In the genomic region with DNA sequence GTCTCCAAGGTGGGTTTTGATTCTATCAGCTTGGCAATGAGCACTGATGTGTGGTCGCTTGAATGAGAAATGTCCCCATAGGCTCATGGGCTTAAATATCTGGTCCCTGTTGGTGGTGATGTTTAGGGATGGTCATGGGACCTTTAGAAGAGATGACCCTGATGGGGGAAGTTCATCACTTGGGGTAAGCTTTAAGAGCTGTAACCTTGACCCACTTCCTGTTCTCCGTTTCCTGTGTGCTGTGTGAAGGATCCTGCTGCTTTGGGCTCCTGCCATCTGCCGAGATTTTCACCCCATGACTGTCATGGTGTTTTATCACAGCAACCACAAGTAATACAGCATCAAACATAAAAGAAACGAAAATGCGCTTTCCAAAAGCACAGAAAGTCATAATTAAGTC, we compare ENCODE assay signal across 15 mouse cellular contexts.
"Had no signal": no experiment of that assay in that cellular context is flagged by ENCODE, and none has a peak within 500 bp of the region (broad histone marks: within the 10 kb centered on the region; RNA-seq: fewer than 3 reads in every experiment).

No protein-coding gene starts in this region.

- H3K36me3 ChIP-seq: limb, embryonic 13.5 days; liver, embryonic 12.5 days; midbrain, embryonic 12.5 days; neural tube, embryonic 15.5 days had no signal

- H3K4me3 ChIP-seq: limb, embryonic 13.5 days; liver, embryonic 12.5 days; midbrain, embryonic 12.5 days; neural tube, embryonic 15.5 days had no signal

- H3K9me3 ChIP-seq: limb, embryonic 13.5 days; liver, embryonic 12.5 days; midbrain, embryonic 12.5 days; neural tube, embryonic 15.5 days had no signal

- H3K4me1 ChIP-seq: liver, embryonic 12.5 days; midbrain, embryonic 12.5 days; neural tube, embryonic 15.5 days had no signal

- H3K27me3 ChIP-seq: liver, embryonic 12.5 days; midbrain, embryonic 12.5 days; neural tube, embryonic 15.5 days had no signal

- H3K27ac ChIP-seq: kidney, postnatal 0 days; limb, embryonic 13.5 days; liver, embryonic 12.5 days; midbrain, embryonic 12.5 days; neural tube, embryonic 15.5 days had no signal

- DNase-seq: kidney, adult 11 months; kidney, adult 9 months; kidney, postnatal 36 days; layer of hippocampus, adult 9-11 months; layer of hippocampus, postnatal 36 days; lung, embryonic 14.5 days; lung, postnatal 10 days; lung, postnatal 4 days; thymus, adult 18-20 months; thymus, postnatal 36 days had no signal
